Mouse (Mus musculus) erythroblast, embryonic 14.5 days (primary cell): ENCODE measurements around the gene Ermap. TPM values are rescaled to one million over a fixed set of nuclear protein-coding genes. Genes with fewer than 3 reads are reported as not detected.
A peak's percentile ranks its signal among the peaks of the same experiment; 100 is the strongest.

Source experiments
- H3K27me3 ChIP-seq: 2 replicates; pipeline ENCODE4 v1.6.1; 2012; ENCODE audit warnings: inconsistent platforms; ENCODE audit not compliant: control insufficient read depth
- H3K36me3 ChIP-seq: 2 replicates; pipeline ENCODE4 v1.6.1; 2012; ENCODE audit warnings: mild to moderate bottlenecking, inconsistent platforms; ENCODE audit not compliant: control insufficient read depth
- H3K4me1 ChIP-seq: 2 replicates; pipeline ENCODE4 v1.6.1; 2012; ENCODE audit warnings: inconsistent platforms; ENCODE audit not compliant: control insufficient read depth
- H3K4me3 ChIP-seq: replicated peaks from 2 replicates; pipeline ENCODE3; 2012; ENCODE audit warnings: moderate library complexity, mild to moderate bottlenecking, inconsistent platforms
- H3K9me3 ChIP-seq: 2 replicates; pipeline ENCODE4 v1.6.1; 2012; ENCODE audit warnings: low read length, inconsistent platforms, mixed read lengths; ENCODE audit not compliant: control insufficient read depth
- GATA1 ChIP-seq: IDR thresholded peaks from 2 replicates; pipeline ENCODE4 v1.6.1; 2012; ENCODE audit warnings: low read length, inconsistent platforms, mixed read lengths
- TAL1 ChIP-seq: IDR thresholded peaks from 3 replicates; pipeline ENCODE4 v1.6.1; 2012; ENCODE audit warnings: low read length, inconsistent platforms, mixed read lengths
- polyA plus RNA-seq: library from polyadenylated mRNA; stranded (reverse); fragments of >175 nt; gene quantifications from 2 replicates; pipeline ENCODE4 v1.2.3, GENCODE M21; 2012

Ermap gene
- polyA plus RNA-seq, 1 experiment, result 27.7 TPM

DNA sequence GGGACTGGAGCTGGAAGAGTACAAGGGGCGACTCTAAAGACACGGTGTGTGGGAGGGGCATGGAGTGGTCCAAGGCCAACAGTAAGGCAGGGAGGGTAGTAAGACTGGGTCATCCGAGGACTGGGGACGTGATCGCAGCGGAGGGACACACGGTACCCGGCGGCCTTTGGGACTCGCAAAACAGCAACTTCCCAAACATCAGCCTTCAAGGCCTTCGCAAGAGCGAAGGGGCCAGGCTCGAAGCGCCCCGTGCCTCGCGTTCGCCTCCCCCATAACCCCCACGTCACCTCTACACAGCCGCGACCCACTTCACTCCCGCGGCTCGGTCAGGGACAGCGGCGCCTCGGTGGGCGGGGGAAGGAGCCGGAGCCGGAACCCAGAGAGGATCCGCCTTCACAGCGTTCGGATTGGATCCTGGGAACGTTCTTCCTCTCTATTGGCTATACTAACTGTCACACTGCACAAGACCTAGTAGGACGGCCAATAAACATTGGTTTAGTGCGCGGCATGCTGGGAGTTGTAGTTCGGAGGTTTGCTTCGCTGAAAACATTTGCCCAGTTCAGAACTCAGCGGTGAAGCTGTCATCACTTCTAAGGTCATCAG, 15.9 kb downstream of the Ermap start, which contains the start of gene Zfp691:
TSS of gene Zfp691 (minus strand) at position 345 of the 603 bp plus-strand sequence.
- Histone ChIP-seq H3K36me3 (peaks cover 72% of the 10 kb centered on the region), H3K9me3 (no peaks in the 10 kb centered on the region)

DNA sequence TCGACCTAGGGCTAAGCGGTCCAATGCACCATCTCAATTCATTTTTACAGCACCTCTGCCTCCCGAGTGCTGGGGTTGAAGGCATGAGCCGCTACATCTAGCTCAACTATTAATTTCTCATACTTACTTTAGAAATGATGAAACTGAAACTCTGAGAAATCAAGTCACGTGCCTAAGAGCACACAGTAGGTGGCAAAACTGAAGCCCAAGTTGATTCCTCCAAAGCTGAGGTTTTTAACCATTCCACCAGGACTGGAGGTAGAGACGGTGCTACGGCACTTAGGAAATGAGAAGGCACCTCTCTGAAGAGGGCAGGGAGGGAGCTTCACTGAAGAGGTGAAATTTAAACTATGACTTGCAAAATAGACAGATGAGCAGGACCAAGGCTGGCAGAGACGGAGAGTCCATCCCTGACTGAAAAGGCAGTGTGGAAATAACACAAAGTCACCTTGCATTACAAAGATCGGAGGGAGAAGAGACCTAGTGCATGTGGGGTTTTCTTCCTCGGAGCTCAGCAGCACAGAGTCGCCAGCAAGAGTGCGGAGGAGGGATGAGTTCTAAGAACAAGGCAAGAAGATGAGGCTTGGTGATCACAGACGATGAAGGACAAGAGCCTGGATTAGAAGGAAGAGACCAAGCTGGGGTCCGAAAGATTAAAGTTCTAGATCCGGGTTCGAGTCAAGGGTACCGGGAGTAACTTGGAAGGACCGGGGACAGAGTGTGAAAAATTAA, 16.7 kb downstream of the Ermap start:
- Histone ChIP-seq H3K36me3 (peaks cover 71% of the 10 kb centered on the region), H3K9me3 (no peaks in the 10 kb centered on the region)

More for the DNA sequence above, 15.9 kb downstream of the Ermap start, which contains the start of gene Zfp691:
- no peak for TF ChIP-seq TAL1
- TF ChIP-seq GATA1, result no peak
- peak within 1 kb of the TSS; percentile 81 for H3K4me3 ChIP-seq
- H3K4me1 ChIP-seq, result peaks cover 48% of the 10 kb centered on the region
- no peaks in the 10 kb centered on the region for H3K27me3 ChIP-seq

DNA sequence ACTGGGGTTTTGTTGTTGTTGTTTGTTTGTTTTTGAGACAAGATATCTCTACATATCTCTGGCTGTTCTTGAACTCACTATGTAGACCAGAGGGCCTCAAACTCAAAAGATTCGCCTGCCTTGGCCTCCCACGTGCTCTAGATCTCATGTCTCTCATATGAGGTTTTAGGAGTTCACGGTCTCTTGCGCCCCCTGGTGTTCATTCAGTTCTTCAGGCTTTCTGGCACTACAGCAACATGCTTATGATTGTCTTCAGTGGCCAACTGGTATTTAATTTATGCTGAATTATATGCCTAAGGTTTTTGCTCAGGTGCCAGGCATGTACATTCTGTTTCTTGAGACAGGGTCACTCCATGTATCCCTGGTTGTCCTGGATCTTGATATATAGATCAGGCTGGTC, 22.1 kb downstream of the Ermap start:
- H3K4me3 ChIP-seq, result no peak overlapping the region
- H3K9me3 ChIP-seq, result no peaks in the 10 kb centered on the region
- TF ChIP-seq TAL1 (no peak), GATA1 (no peak)
- no peaks in the 10 kb centered on the region for H3K27me3 ChIP-seq
- peaks cover 39% of the 10 kb centered on the region for H3K36me3 ChIP-seq
- H3K4me1 ChIP-seq, result peaks cover 28% of the 10 kb centered on the region

More for the DNA sequence above, 16.7 kb downstream of the Ermap start:
- peak overlapping the region; percentile 81 for H3K4me3 ChIP-seq
- H3K4me1 ChIP-seq, result peaks cover 49% of the 10 kb centered on the region
- TF ChIP-seq GATA1 (no peak), TAL1 (no peak)
- H3K27me3 ChIP-seq, result no peaks in the 10 kb centered on the region

DNA sequence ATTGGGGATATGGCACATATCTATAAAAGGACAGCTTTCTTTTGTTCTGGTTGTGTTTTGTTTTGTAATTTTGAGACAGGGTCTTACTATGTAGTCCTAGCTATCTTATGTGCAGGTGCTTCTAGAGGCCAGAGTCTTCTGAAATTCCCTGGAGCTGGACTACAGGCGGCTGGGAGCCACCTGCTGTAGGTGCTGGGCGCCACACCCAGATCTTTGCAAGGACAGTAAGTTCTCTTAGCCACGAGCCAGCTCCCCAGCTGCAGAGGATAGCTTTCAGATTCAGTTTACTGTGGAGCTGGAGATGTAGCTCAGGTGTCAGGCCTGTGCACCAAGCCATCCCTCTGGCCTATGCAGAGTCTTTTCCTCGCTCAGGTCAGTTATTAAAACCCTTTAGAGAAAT, 22.7 kb downstream of the Ermap start:
- H3K27me3 ChIP-seq, result no peaks in the 10 kb centered on the region
- peaks cover 24% of the 10 kb centered on the region for H3K4me1 ChIP-seq
- TF ChIP-seq GATA1 (no peak), TAL1 (no peak)
- H3K9me3 ChIP-seq, result no peaks in the 10 kb centered on the region
- H3K4me3 ChIP-seq, result no peak overlapping the region
- H3K36me3 ChIP-seq, result peaks cover 37% of the 10 kb centered on the region

DNA sequence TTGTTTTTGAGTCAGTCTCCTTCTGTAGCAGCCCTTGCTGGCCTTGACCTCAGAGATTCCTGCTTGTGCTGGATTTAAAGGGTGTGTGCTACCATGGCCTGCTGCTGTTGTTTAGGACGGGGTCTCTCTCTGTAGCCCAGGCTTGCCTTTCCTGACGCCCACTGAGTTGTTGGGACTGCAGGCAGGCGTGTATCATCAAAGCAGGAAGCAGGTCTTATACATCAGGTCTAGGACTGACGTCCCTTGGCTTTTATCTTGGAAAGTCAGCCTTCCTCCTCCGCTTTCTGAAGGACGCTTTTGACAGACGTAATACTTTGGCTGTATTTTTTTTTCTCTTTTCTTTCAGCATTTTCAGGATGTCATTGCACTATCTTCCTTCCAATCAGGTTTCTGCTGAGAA, 23.9 kb downstream of the Ermap start:
- TF ChIP-seq GATA1, result no peak
- TF ChIP-seq TAL1, result no peak
- no peaks in the 10 kb centered on the region for H3K9me3 ChIP-seq
- H3K36me3 ChIP-seq, result peaks cover 28% of the 10 kb centered on the region
- H3K4me1 ChIP-seq, result peaks cover 18% of the 10 kb centered on the region
- no peak overlapping the region for H3K4me3 ChIP-seq
- H3K27me3 ChIP-seq, result no peaks in the 10 kb centered on the region

DNA sequence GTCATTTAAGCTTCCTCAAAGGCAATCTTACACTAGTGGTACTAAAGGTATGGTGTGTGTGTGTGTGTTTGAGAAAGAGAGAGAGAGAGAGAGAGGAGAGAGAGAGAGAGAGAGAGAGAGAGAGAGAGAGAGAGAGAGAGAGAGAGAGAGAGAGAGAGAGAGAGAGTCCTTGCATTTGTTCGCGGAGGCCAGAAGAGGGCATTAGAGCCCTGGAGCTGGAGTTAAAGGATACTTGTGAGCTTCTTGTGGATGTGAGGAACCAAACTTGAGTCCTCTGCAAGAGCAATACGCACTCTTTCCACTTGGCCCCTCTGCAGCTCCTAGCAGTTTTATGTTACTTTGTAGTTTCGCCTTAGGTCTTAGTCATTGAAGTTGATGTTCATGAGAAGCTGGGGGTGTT, 26.8 kb downstream of the Ermap start:
- TF ChIP-seq GATA1, result no peak
- no peak for TF ChIP-seq TAL1
- Histone ChIP-seq H3K4me3 (no peak overlapping the region), H3K36me3 (no peaks in the 10 kb centered on the region), H3K27me3 (no peaks in the 10 kb centered on the region), H3K9me3 (no peaks in the 10 kb centered on the region; the same call in 1 of the 2 replicates), H3K4me1 (peaks cover 6% of the 10 kb centered on the region)

DNA sequence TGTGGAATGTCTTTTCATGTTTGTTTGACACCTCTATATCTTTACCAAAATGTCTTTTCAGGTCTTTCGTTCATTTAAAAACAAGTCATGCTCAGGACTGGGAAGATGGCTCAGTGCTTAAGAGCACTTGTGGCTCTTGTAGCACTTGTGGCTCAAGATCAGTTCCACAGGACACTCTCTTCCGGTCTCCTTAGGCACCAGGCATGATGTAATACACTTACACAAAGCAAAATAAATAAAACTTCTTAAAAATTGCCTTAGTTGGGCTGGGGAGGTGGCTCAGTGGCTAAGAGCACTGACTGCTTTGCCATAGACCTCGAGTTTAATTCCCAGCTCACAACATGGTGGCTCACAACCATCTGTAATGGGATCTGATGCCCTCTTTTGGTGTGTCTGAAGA, 28.5 kb downstream of the Ermap start:
- H3K9me3 ChIP-seq, result no peaks in the 10 kb centered on the region; the same call in 1 of the 2 replicates

DNA sequence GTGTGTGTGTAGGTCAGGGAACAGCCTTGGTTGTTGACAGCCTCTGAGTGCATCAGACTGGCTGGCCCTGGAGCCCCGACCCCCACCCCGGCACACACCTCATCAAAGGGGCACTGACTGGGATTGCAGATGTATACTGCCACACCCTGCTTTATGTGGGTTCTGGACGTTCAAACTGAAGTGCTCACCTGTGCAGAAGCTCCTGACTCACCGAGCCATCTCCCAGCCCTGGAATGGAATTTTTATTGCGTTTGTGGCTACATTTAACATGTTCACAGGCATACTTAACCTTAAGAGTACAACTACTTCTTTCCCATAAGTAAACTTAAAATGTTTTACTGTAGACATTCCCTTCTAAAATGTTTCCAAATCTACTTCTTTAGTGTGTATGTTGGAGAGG, 31.9 kb downstream of the Ermap start:
- Histone ChIP-seq H3K9me3 (no peaks in the 10 kb centered on the region; the same call in 1 of the 2 replicates), H3K4me1 (no peaks in the 10 kb centered on the region)
- TF ChIP-seq GATA1 (no peak), TAL1 (no peak)

More for the DNA sequence above, 28.5 kb downstream of the Ermap start:
- peaks cover 3% of the 10 kb centered on the region for H3K4me1 ChIP-seq
- no peaks in the 10 kb centered on the region for H3K36me3 ChIP-seq
- TF ChIP-seq GATA1 (no peak), TAL1 (no peak)
- no peaks in the 10 kb centered on the region for H3K27me3 ChIP-seq
- H3K4me3 ChIP-seq, result no peak overlapping the region

DNA sequence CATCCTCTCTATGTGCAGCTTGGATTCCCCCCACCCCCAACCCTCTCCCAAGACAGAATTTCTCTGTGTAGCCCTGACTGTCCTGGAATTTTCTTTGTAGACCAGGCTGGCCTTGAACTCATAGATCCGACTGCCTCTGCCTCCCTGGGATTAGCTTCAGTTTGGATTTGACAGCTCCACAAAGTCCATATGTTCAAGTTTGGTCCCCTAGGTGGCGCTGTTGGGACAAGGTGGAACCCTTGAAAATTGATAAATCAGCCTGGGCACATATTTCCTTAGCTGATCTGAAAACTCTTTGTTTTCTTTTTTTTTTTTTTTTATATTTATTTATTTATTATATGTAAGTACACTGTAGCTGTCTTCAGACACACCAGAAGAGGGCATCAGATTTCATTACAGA, 32.6 kb downstream of the Ermap start:
- no peaks in the 10 kb centered on the region; the same call in 1 of the 2 replicates for H3K9me3 ChIP-seq
- TF ChIP-seq GATA1, result no peak
- no peak for TF ChIP-seq TAL1
- H3K27me3 ChIP-seq, result peaks cover 11% of the 10 kb centered on the region
- H3K4me3 ChIP-seq, result no peak overlapping the region
- H3K36me3 ChIP-seq, result no peaks in the 10 kb centered on the region
- H3K4me1 ChIP-seq, result no peaks in the 10 kb centered on the region

More for the DNA sequence above, 31.9 kb downstream of the Ermap start:
- H3K27me3 ChIP-seq, result peaks cover 11% of the 10 kb centered on the region
- H3K4me3 ChIP-seq, result no peak overlapping the region
- no peaks in the 10 kb centered on the region for H3K36me3 ChIP-seq
